Mouse (Mus musculus): ENCODE data around the gene Spty2d1. TPM values are rescaled to one million over a fixed set of nuclear protein-coding genes. Genes with fewer than 3 reads are reported as not detected.
A peak's percentile ranks its signal among the peaks of the same experiment; 100 is the strongest.

Spty2d1 gene
- total and polyA plus RNA-seq, 3 experiments: 14.4 to 36.9 (median 14.9) TPM

DNA sequence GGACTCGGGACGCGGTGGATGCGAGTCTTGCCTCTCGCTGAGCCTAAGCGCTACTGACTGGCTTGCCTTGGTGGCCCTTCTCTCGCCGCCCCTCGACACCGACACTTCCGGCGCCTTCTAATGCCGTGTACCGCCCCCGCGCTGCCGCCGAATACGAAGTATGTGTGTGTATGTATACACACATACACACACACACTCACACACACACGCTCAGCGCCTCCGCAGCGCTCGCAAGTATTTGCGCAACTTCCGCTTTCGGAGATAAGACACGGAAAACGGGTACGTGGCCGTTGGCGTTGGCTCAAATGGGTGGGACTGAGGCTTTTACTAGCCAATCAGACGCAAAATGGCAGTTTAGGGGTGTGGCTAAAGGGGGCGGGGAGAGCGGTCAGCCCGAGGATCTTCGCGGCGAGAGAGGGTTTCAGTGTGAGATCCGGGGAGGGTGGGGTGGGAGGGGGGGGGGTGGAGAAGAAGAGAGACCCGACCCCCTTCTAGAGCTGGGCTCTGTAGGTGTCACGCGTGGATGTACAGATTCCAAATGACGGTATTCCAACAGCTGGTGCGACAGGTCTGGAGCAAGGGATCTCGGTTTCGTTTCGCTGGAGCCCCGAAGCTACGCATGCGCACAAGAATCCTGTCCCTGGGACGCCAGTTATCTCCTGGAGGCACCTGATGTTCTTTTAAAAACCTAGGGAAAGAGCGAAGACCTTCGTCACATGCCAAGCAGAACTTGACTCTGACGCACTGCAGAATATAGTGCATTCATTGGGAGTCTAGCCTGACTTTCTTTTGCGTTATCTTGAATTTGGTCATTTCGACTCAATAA is at the start of gene Spty2d1 (continued):
- TF ChIP-seq KAT2A (conservative IDR thresholded peaks at IDR 0.05; ENCODE audit: low read depth, low read length) (no peak; the same call in 1 of the 2 replicates), NELFE (IDR thresholded peaks at IDR 0.05; ENCODE audit: low read depth, low read length) (peak; percentile 92), NRF1 (IDR thresholded peaks at IDR 0.05; ENCODE audit: insufficient read depth, low read depth, low read length, poor library complexity, severe bottlenecking) (peak; percentile 85), UBTF (IDR thresholded peaks at IDR 0.05; ENCODE audit: borderline replicate concordance, insufficient read depth, low read depth, low read length) (no peak)

DNA sequence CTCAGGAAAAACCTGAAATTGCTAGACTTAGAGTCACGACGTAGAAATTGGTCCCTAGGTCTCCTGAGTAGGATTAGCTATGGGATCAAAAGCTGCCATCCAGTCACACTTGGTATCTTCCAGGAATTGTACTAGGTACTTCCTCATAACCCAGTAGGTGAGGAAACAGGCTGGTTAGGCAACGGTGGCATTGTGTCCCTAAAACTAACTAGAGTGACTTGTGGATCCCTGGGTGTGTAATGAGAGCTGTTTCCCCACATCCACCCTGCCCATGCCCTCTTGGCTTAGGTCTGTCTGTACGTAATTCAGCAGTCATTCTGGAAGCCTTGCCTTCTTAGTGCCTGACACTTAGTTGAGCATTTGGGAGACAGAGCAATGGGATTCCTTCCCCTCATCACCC is 48.1 kb upstream of the Spty2d1 start:
- peaks cover 0 to 7% of the 10 kb centered on the region in 2 experiments; a peak in 3 of 4 replicates for H3K4me1 ChIP-seq (ENCODE audit: control insufficient read depth in 1 of 2, insufficient read depth in 2 of 2, low read length in 2 of 2)

DNA sequence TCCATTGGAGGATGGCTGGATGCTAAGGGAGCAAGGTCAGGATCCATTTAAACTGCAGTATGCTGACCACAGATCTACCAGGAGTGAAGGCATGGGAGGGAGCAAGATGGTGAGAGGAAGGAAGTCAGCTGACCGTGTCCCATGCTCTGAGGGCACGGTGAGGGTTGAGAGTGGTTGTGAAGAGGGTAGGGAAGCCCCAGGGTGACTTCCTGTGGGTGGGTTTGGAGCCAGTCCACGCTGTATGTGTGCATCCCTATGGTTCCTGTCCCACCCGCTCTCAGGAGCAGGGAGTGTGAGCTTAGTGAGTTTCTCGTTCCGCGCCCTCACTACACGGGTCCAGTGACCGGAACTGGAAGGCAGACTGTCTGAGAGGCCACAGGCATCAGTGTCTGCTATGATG is 47.5 kb upstream of the Spty2d1 start:
- H3K36me3 ChIP-seq (ENCODE audit: control insufficient read depth in 1 of 2, insufficient read depth in 2 of 2, low read length in 2 of 2): peaks cover 0 to 9% of the 10 kb centered on the region in 2 experiments; a peak in 2 of 4 replicates
- H3K9me3 ChIP-seq (replicated peaks; ENCODE audit: insufficient read depth, low read length): no peaks in the 10 kb centered on the region
- no peak for DNase-seq (ENCODE audit: low read depth, low spot score)
- H3K4me3 ChIP-seq (ENCODE audit: control insufficient read depth in 1 of 2, insufficient read depth in 1 of 2, low read depth in 2 of 2, low read length in 2 of 2): no peak overlapping the region
- peaks cover 0 to 11% of the 10 kb centered on the region in 2 experiments; a peak in 3 of 4 replicates for H3K4me1 ChIP-seq (ENCODE audit: control insufficient read depth in 1 of 2, insufficient read depth in 2 of 2, low read length in 2 of 2)
- TF ChIP-seq HCFC1 (IDR thresholded peaks at IDR 0.05; ENCODE audit: low read depth, low read length): no peak
- no peak for TF ChIP-seq POLR2AphosphoS2 (IDR thresholded peaks at IDR 0.05; ENCODE audit: low read length)
- no peak for TF ChIP-seq JUND (IDR thresholded peaks at IDR 0.05; ENCODE audit: low read depth, low read length)
- TF ChIP-seq TBP (IDR thresholded peaks at IDR 0.05; ENCODE audit: low read depth, low read length): no peak
- no peak for TF ChIP-seq SMC3 (IDR thresholded peaks at IDR 0.05; ENCODE audit: low read depth, low read length)
- TF ChIP-seq GABPA (IDR thresholded peaks at IDR 0.05; ENCODE audit: low read depth, low read length): no peak
- no peak for TF ChIP-seq TAL1 (IDR thresholded peaks at IDR 0.05; ENCODE audit: low read length)
- no peak for TF ChIP-seq EP300 (IDR thresholded peaks at IDR 0.05; ENCODE audit: low read depth in 1 of 2, low read length in 2 of 2)
- TF ChIP-seq RCOR1 (IDR thresholded peaks at IDR 0.05; ENCODE audit: low read depth, low read length): no peak
- TF ChIP-seq MAFK (IDR thresholded peaks at IDR 0.05; ENCODE audit: borderline replicate concordance, low read depth, low read length): no peak
- TF ChIP-seq MYB (IDR thresholded peaks at IDR 0.05; ENCODE audit: low read depth, low read length): no peak
- no peak for TF ChIP-seq KAT2A (conservative IDR thresholded peaks at IDR 0.05; ENCODE audit: low read depth, low read length)
- no peak for TF ChIP-seq ZKSCAN1 (IDR thresholded peaks at IDR 0.05; ENCODE audit: low read depth, low read length)
- TF ChIP-seq MAZ (IDR thresholded peaks at IDR 0.05; ENCODE audit: low read depth, low read length): no peak
- TF ChIP-seq ELF1 (IDR thresholded peaks at IDR 0.05; ENCODE audit: low read depth, low read length): no peak
- no peak for TF ChIP-seq POLR2AphosphoS5 (IDR thresholded peaks at IDR 0.05; ENCODE audit: borderline replicate concordance, low read depth, low read length)
- TF ChIP-seq MAX (IDR thresholded peaks at IDR 0.05; ENCODE audit: low read length): no peak
- no peak for TF ChIP-seq MYC (IDR thresholded peaks at IDR 0.05; ENCODE audit: low read depth, low read length)
- no peak for TF ChIP-seq ETS1 (IDR thresholded peaks at IDR 0.05; ENCODE audit: low read depth, low read length)
- no peak for TF ChIP-seq CHD1 (IDR thresholded peaks at IDR 0.05; ENCODE audit: low read depth, low read length)
- H3K27me3 ChIP-seq (ENCODE audit: control insufficient read depth in 1 of 2, insufficient read depth in 2 of 2, low read length in 2 of 2): no peaks in the 10 kb centered on the region
- no peak overlapping the region for H3K9ac ChIP-seq (ENCODE audit: control insufficient read depth, low read depth, low read length, poor library complexity, severe bottlenecking)
- no peaks in the 10 kb centered on the region for H3K79me2 ChIP-seq (ENCODE audit: control insufficient read depth, insufficient read depth, low read length, poor library complexity)
- H3K27ac ChIP-seq (ENCODE audit: control insufficient read depth, low read depth, low read length): no peak overlapping the region

More for the DNA sequence above, 48.1 kb upstream of the Spty2d1 start:
- H3K4me3 ChIP-seq (ENCODE audit: control insufficient read depth in 1 of 2, insufficient read depth in 1 of 2, low read depth in 2 of 2, low read length in 2 of 2): no peak overlapping the region
- DNase-seq (ENCODE audit: low read depth, low spot score): no peak
- no peaks in the 10 kb centered on the region for H3K79me2 ChIP-seq (ENCODE audit: control insufficient read depth, insufficient read depth, low read length, poor library complexity)
- H3K27ac ChIP-seq (ENCODE audit: control insufficient read depth, low read depth, low read length): no peak overlapping the region
- H3K9me3 ChIP-seq (replicated peaks; ENCODE audit: insufficient read depth, low read length): no peaks in the 10 kb centered on the region
- peaks cover 0 to 6% of the 10 kb centered on the region in 2 experiments; a peak in 2 of 4 replicates for H3K36me3 ChIP-seq (ENCODE audit: control insufficient read depth in 1 of 2, insufficient read depth in 2 of 2, low read length in 2 of 2)
- no peaks in the 10 kb centered on the region for H3K27me3 ChIP-seq (ENCODE audit: control insufficient read depth in 1 of 2, insufficient read depth in 2 of 2, low read length in 2 of 2)
- TF ChIP-seq NELFE (IDR thresholded peaks at IDR 0.05; ENCODE audit: low read depth, low read length) (no peak), UBTF (IDR thresholded peaks at IDR 0.05; ENCODE audit: borderline replicate concordance, insufficient read depth, low read depth, low read length) (no peak), TBP (IDR thresholded peaks at IDR 0.05; ENCODE audit: low read depth, low read length) (no peak), CTCF (IDR thresholded peaks at IDR 0.05 in 2 of 3, conservative IDR thresholded peaks at IDR 0.05 in 1 of 3; ENCODE audit: control insufficient read depth in 1 of 3, insufficient read depth in 1 of 3, low read depth in 2 of 3, low read length in 3 of 3, poor library complexity in 1 of 3, severe bottlenecking in 1 of 3) (no peak), TCF12 (IDR thresholded peaks at IDR 0.05; ENCODE audit: low read depth, low read length) (no peak), USF1 (IDR thresholded peaks at IDR 0.05; ENCODE audit: low read depth, low read length) (no peak), SIN3A (IDR thresholded peaks at IDR 0.05; ENCODE audit: low read length) (no peak), ZC3H11A (IDR thresholded peaks at IDR 0.05; ENCODE audit: low read depth, low read length) (no peak), ETS1 (IDR thresholded peaks at IDR 0.05; ENCODE audit: low read depth, low read length) (no peak)
- no peak overlapping the region for H3K9ac ChIP-seq (ENCODE audit: control insufficient read depth, low read depth, low read length, poor library complexity, severe bottlenecking)
